Mouse (Mus musculus): Measurements from ENCODE around the gene Kcnip4.

Kcnip4 gene

GRCm38 (mm10) chr5:49350126-49350909, 174.4 kb downstream of the Kcnip4 start:
- DNase-seq = no peak

- no peak for DNase-seq
Observed at GRCm38 (mm10) chr5:49349541-49349940, 175.2 kb downstream of the Kcnip4 start.

- DNase-seq = no peak
Observed at GRCm38 (mm10) chr5:49348511-49348910, 176.2 kb downstream of the Kcnip4 start.

GRCm38 (mm10) chr5:49344606-49345005, 180.1 kb downstream of the Kcnip4 start:
- DNase-seq = no peak

- DNase-seq = no peak
Observed at GRCm38 (mm10) chr5:49337164-49337563, 187.5 kb downstream of the Kcnip4 start.

- DNase-seq = no peak
Observed at GRCm38 (mm10) chr5:49333063-49333462, 191.6 kb downstream of the Kcnip4 start.

GRCm38 (mm10) chr5:49329023-49329422, 195.7 kb downstream of the Kcnip4 start:
- no peak for DNase-seq

- DNase-seq = no peak
Observed at GRCm38 (mm10) chr5:49318661-49319060, 206.0 kb downstream of the Kcnip4 start.

GRCm38 (mm10) chr5:49317869-49318268, 206.8 kb downstream of the Kcnip4 start:
- no peak for DNase-seq

- DNase-seq = no peak
Observed at GRCm38 (mm10) chr5:49306796-49307195, 217.9 kb downstream of the Kcnip4 start.

GRCm38 (mm10) chr5:49305321-49305720, 219.4 kb downstream of the Kcnip4 start:
- no peak for DNase-seq

- DNase-seq = no peak
Observed at GRCm38 (mm10) chr5:49298654-49299053, 226.1 kb downstream of the Kcnip4 start.

- DNase-seq = no peak
Observed at GRCm38 (mm10) chr5:49292421-49292820, 232.3 kb downstream of the Kcnip4 start.

GRCm38 (mm10) chr5:49291801-49292200, 232.9 kb downstream of the Kcnip4 start:
- no peak for DNase-seq

GRCm38 (mm10) chr5:49285455-49286135, 239.1 kb downstream of the Kcnip4 start:
- no peak for DNase-seq

GRCm38 (mm10) chr5:49284776-49285175, 239.9 kb downstream of the Kcnip4 start:
- DNase-seq = no peak

GRCm38 (mm10) chr5:49283403-49283802, 241.3 kb downstream of the Kcnip4 start:
- no peak for DNase-seq

GRCm38 (mm10) chr5:49271864-49272263, 252.8 kb downstream of the Kcnip4 start:
- no peak for DNase-seq

- no peak for DNase-seq
Observed at GRCm38 (mm10) chr5:49268807-49269206, 255.9 kb downstream of the Kcnip4 start.

GRCm38 (mm10) chr5:49259356-49259755, 265.4 kb downstream of the Kcnip4 start:
- no peak for DNase-seq

GRCm38 (mm10) chr5:49256850-49257249, 267.9 kb downstream of the Kcnip4 start:
- DNase-seq = no peak

- no peak for DNase-seq
Observed at GRCm38 (mm10) chr5:49255983-49256382, 268.7 kb downstream of the Kcnip4 start.

GRCm38 (mm10) chr5:49247081-49247480, 277.6 kb downstream of the Kcnip4 start:
- no peak for DNase-seq

- DNase-seq = no peak
Observed at GRCm38 (mm10) chr5:49244414-49244813, 280.3 kb downstream of the Kcnip4 start.

Measured in thymus, postnatal 25 days (tissue).